Mouse (Mus musculus) hindbrain, embryonic 12.5 days (tissue): ENCODE measurements at regions not wholly inside any gene's neighbourhood (a gene's known extent, or its start where the extent isn't known, plus 50 kb on each side); places are given as distances from the start of the nearest gene placed in this dataset.
"Not testable (repeated sequence)": the region's sequence is repeated elsewhere in the genome, so short reads cannot be mapped to it uniquely, and the experiment has no call there.

ENCODE experiments used
- ATAC-seq: fragments of 200-750 bp; cut with Nextera tagmentation; 2 replicates; pipeline ENCODE4 v1.8.0; 2017; ENCODE audit warnings: moderate TSS enrichment; ENCODE audit not compliant: low FRiP score
- H3K27ac ChIP-seq: fragments of 300-500 bp; sonication (generic); 2 replicates; pipeline ENCODE4 v1.5.1; 2016; ENCODE audit warnings: mild to moderate bottlenecking
- H3K27me3 ChIP-seq: fragments of 300-500 bp; sonication (generic); 2 replicates; pipeline ENCODE4 v1.6.1; 2016; ENCODE audit warnings: mild to moderate bottlenecking
- H3K36me3 ChIP-seq: fragments of 300-500 bp; sonication (generic); 2 replicates; pipeline ENCODE4 v1.6.1; 2016; ENCODE audit warnings: mild to moderate bottlenecking
- H3K4me1 ChIP-seq: fragments of 300-500 bp; sonication (generic); 2 replicates; pipeline ENCODE4 v1.6.1; 2016
- H3K4me2 ChIP-seq: fragments of 300-500 bp; sonication (generic); replicated peaks from 2 replicates; pipeline ENCODE4 v1.6.1; 2016; ENCODE audit warnings: mild to moderate bottlenecking
- H3K4me3 ChIP-seq: fragments of 300-500 bp; sonication (generic); 2 replicates; pipeline ENCODE4 v1.5.1; 2016; ENCODE audit warnings: mild to moderate bottlenecking
- H3K9ac ChIP-seq: fragments of 300-500 bp; sonication (generic); 2 replicates; pipeline ENCODE4 v1.6.1; 2016; ENCODE audit warnings: mild to moderate bottlenecking, moderate library complexity
- H3K9me3 ChIP-seq: fragments of 300-500 bp; sonication (generic); replicated peaks from 2 replicates; pipeline ENCODE4 v1.6.1; 2016; ENCODE audit warnings: mild to moderate bottlenecking
- WGBS: fragments of 180-500 bp; shearing (Covaris S2); methylation state at CpG from one replicate; pipeline ENCODE4 v1.1.7; 2016; 5-methylcytosine and 5-hydroxymethylcytosine counted together

DNA sequence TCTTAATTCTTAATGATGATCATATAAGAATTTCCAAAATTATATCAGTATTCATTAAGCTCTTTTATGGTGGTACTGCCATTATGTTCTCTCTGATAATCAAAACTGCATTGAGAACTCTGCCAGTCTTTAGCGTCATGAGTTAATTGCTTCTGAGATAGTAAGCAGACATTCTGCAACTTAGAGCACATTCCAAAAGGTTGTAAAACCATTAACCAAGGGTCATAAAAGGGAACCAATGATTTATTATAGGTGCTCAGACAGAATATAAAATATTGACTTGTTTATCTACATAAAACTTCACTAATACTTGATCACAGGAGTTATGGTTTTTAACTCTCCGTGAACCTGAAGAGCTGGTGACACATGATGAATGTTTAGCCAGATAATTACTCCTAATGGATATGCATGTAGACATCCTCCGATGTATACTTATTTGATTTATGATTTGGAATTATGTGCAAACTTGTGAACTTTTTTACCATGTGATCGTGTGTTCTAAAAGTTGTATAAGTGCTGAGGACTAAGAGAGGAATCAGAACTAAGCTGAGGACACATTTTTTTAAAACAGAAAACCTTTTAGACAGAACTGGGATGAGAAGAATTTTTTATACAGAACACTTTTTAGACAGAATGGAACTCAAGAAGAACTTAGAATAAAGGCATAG lies 1345.4 kb downstream of the Zfp704 start:
- Histone ChIP-seq H3K36me3 (no peaks in the 10 kb centered on the region), H3K27me3 (no peaks in the 10 kb centered on the region), H3K9me3 (no peaks in the 10 kb centered on the region), H3K4me3 (no peak overlapping the region), H3K4me1 (no peaks in the 10 kb centered on the region), H3K9ac (no peak overlapping the region), H3K27ac (no peak overlapping the region), H3K4me2 (no peak overlapping the region)
- WGBS = 91% methylated on average over 4 of the region's 4 CpGs
- ATAC-seq = no peak

DNA sequence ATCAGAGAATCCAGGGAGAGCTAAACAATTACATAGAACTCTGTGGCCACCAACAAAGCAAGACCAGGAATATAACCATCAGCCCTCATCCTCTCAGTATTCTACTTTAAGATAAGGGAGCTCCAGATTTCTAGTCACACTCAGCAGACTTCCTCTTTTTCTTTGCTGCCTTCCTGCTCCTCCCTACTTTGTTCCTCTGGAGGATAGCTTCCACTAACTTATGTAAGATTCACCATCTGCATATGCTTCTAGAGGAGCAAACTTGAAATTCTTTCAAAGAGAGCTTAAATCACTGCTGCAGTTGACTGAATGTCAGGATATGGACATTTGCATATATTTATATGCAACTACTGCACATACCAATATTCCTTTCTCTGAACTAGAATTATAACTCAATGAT lies 1352.6 kb downstream of the Zfp704 start:
- no peaks in the 10 kb centered on the region for H3K4me1 ChIP-seq
- no peak overlapping the region for H3K9ac ChIP-seq
- no peaks in the 10 kb centered on the region for H3K27me3 ChIP-seq
- H3K36me3 ChIP-seq = no peaks in the 10 kb centered on the region
- ATAC-seq = no peak
- H3K9me3 ChIP-seq = no peaks in the 10 kb centered on the region
- no peak overlapping the region for H3K4me2 ChIP-seq
- no peak overlapping the region for H3K4me3 ChIP-seq
- H3K27ac ChIP-seq = no peak overlapping the region

- no peaks in the 10 kb centered on the region for H3K27me3 ChIP-seq
- H3K27ac ChIP-seq = no peak overlapping the region
- H3K4me2 ChIP-seq = no peak overlapping the region
- 74% methylated on average over 2 of the region's 2 CpGs for WGBS
- H3K9ac ChIP-seq = no peak overlapping the region
- H3K36me3 ChIP-seq = no peaks in the 10 kb centered on the region
- no peaks in the 10 kb centered on the region for H3K9me3 ChIP-seq
- H3K4me1 ChIP-seq = no peaks in the 10 kb centered on the region
- H3K4me3 ChIP-seq = no peak overlapping the region
- ATAC-seq = no peak
Observed at GRCm38 (mm10) chr3:8252311-8252710, 1357.6 kb downstream of the Zfp704 start.

DNA sequence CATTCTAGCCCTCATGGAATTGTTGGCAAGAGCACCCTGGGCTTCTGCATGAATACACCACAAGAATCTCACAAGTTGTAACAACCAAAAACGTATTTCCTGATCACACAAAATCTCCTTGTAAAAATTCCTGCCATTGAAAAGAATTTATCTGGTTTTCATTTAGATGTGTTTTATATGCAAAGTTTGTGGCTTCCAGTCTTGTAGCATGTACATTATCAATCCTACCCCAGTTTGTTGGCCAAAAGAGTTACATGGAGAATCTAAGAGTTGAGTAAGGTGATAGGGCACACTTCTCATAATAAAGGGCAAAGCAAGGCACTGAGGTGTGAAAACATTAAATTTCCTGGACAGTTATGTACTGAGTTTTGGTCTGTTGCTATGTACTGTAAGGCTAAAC lies 1361.0 kb downstream of the Zfp704 start:
- WGBS = 87% methylated on average over 1 of the region's 1 CpGs
- no peaks in the 10 kb centered on the region for H3K27me3 ChIP-seq
- no peak overlapping the region for H3K4me3 ChIP-seq
- H3K9ac ChIP-seq = no peak overlapping the region
- no peak overlapping the region for H3K4me2 ChIP-seq
- no peaks in the 10 kb centered on the region for H3K36me3 ChIP-seq
- no peak overlapping the region for H3K27ac ChIP-seq
- no peak for ATAC-seq
- no peaks in the 10 kb centered on the region for H3K9me3 ChIP-seq
- H3K4me1 ChIP-seq = no peaks in the 10 kb centered on the region

DNA sequence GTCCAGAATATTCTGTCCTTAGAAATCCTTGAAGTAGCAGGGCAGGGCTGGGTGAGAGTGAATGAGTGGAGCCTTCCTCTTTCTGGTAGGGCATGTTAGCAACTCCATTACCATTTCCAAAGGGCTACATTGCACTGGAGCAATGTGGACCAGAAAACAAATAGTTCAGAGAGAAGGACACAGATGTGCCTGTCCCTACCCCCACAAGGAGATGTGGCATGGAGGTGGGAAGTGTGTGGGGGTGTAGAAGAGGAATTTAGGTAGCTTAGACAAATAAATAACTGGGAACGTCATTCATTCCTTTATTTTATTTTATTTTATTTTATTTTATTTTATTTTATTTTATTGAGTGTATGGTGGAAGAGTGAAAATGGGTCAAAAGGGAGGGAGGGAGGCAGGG lies 1364.1 kb downstream of the Zfp704 start:
- not testable (repeated sequence) for H3K4me2 ChIP-seq, H3K4me1 ChIP-seq, H3K9me3 ChIP-seq, ATAC-seq, H3K27me3 ChIP-seq, H3K36me3 ChIP-seq, H3K9ac ChIP-seq, H3K27ac ChIP-seq, H3K4me3 ChIP-seq
- 26% methylated on average over 1 of the region's 1 CpGs for WGBS

DNA sequence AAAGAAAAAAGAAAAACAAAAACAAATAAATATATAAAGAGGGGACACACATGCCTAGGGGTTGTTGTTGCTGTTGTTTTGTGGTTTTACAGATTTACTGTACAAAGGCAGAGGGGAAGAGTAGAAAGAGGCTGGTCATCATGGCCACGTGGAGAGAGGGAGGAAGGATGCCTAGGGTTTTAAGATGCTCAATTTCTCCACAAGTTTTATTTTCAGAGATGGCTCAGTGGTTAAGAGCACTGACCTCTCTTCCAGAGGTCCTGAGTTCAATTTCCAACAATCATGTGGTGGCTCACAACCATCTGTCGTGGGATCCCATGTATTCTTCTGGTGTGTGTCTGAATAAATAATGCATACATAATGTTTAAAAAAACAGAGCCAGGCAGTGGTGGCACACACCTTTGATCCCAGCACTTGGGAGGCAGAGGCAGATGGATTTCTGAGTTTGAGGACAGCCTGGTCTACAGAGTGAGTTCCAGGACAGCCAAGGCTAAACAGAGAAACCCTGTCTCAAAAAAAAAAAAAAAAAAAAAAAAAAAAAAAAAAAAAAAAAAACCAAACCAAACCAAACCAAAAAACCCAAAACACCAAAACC lies 1364.6 kb downstream of the Zfp704 start:
- H3K36me3 ChIP-seq, H3K4me1 ChIP-seq, H3K9me3 ChIP-seq, H3K4me2 ChIP-seq, H3K4me3 ChIP-seq, H3K9ac ChIP-seq, H3K27ac ChIP-seq, ATAC-seq, H3K27me3 ChIP-seq: not testable (repeated sequence)
- WGBS = 77% methylated on average over 2 of the region's 2 CpGs

DNA sequence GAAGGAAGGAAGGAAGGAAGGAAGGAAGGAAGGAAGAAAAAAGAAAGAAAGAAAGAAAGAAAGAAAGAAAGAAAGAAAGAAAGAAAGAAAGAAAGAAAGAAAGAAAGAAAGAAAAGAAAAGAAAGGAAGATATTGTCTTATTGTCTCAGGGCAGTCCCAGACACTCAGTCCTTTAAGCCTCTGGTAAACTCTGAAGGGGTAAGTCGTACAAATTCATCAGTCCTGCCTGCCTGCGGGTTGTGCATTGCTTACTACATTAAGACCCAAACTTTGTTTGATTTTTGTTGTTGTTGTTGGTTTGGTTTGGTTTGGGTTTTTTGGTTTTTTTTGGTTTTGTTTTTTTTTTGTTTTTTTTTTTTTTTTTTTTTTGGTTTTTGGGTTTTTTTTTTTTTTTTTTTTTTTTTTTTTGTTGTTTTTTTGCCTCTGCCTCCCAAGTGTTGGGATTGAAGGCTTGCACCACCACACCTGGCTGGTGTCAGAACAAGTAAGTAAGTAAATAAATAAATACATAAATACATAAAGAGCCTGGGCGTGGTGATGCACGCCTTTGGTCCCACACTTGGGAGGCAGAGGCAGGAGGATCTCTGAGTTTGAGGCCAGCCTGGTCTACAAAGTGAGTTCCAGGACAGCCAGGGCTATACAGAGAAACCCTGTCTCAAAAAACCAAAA lies 1365.2 kb downstream of the Zfp704 start:
- H3K4me2 ChIP-seq, H3K27me3 ChIP-seq, H3K4me3 ChIP-seq, H3K27ac ChIP-seq, H3K9ac ChIP-seq, H3K36me3 ChIP-seq, H3K4me1 ChIP-seq, H3K9me3 ChIP-seq, ATAC-seq: not testable (repeated sequence)
- 89% methylated on average over 4 of the region's 4 CpGs for WGBS

DNA sequence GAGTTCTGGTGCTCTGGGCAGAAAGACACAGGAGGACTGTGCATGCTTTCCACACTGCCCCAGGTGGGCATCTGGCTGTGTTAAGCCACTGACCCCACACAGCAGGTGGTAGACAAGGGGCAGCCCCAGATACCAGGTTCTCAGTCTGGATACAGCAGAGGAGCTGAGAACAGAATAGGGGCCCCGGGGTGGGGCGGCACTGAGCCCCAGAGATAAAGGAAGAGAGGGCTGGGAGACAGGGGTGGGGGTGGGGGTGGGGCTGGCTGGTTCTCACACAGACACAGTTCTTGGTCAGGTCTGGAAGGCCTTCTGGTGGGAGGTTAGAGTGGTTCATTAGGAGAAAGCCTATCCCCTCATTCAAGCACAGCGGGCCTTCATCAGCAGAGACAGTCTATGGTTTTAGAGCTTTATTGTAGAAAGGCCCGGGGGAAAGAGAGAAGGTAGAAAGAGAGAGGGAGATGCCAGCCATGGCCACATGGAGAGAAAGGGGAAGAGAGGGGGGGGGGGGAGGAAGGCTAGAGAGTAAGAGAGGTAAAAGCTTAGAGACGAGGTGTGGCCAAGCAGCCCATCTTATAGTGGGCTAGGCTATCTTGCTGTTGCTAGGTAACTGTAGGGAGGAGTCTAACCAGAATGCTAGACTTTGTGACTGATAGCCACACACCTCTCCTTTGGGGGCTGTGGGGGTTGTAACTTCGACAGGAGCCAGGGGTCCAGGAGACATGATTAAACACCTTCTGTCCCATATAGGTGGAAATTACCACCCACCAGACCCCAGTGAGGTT lies 1403.1 kb downstream of the Zfp704 start:
- no peaks in the 10 kb centered on the region for H3K27me3 ChIP-seq
- H3K27ac ChIP-seq = no peak overlapping the region
- WGBS = 62% methylated on average over 6 of the region's 6 CpGs
- no peaks in the 10 kb centered on the region for H3K36me3 ChIP-seq
- H3K9ac ChIP-seq = no peak overlapping the region
- H3K9me3 ChIP-seq = no peaks in the 10 kb centered on the region
- no peaks in the 10 kb centered on the region for H3K4me1 ChIP-seq
- ATAC-seq = no peak
- H3K4me2 ChIP-seq = no peak overlapping the region
- H3K4me3 ChIP-seq = no peak overlapping the region

- H3K27me3 ChIP-seq = no peaks in the 10 kb centered on the region
- ATAC-seq = no peak
- no peaks in the 10 kb centered on the region for H3K4me1 ChIP-seq
- H3K9ac ChIP-seq = no peak overlapping the region
- H3K4me2 ChIP-seq = no peak overlapping the region
- no peaks in the 10 kb centered on the region for H3K36me3 ChIP-seq
- H3K4me3 ChIP-seq = no peak overlapping the region
- H3K9me3 ChIP-seq = no peaks in the 10 kb centered on the region
- WGBS = 80% methylated on average over 4 of the region's 4 CpGs
- H3K27ac ChIP-seq = no peak overlapping the region
Observed at GRCm38 (mm10) chr3:8163030-8163429, 1446.9 kb downstream of the Zfp704 start.

GRCm38 (mm10) chr3:8161997-8162756 lies 1447.7 kb downstream of the Zfp704 start:
- H3K9ac ChIP-seq = no peak overlapping the region
- H3K4me3 ChIP-seq = no peak overlapping the region
- no peaks in the 10 kb centered on the region for H3K9me3 ChIP-seq
- no peaks in the 10 kb centered on the region for H3K4me1 ChIP-seq
- ATAC-seq = peak; percentile 58; the same call in 1 of the 2 replicates
- H3K27ac ChIP-seq = no peak overlapping the region
- H3K27me3 ChIP-seq = no peaks in the 10 kb centered on the region
- H3K4me2 ChIP-seq = no peak overlapping the region
- H3K36me3 ChIP-seq = no peaks in the 10 kb centered on the region
- 88% methylated on average over 4 of the region's 4 CpGs for WGBS

DNA sequence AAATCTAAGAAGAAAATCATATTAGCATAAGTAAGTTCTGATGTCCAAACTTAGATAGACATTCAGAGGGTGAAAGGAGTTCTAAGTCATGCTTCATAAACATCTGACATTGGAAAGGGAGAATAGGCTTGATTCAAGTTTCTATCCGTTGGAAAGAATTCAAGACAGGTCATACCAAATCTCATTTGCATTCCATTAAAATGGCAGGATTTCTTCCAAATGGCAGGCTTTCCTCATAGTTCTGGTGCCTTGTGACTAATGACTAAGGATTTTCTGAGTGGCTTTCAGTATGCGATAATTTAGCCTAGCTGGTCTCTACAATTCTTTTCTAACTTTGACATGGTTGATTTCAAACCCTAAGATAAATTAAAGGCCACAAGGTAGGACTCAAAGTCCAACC lies 1466.9 kb downstream of the Zfp704 start:
- Histone ChIP-seq H3K27me3 (no peaks in the 10 kb centered on the region), H3K4me3 (no peak overlapping the region), H3K9ac (no peak overlapping the region), H3K27ac (no peak overlapping the region), H3K4me2 (no peak overlapping the region), H3K4me1 (no peaks in the 10 kb centered on the region), H3K9me3 (peaks cover 12% of the 10 kb centered on the region; the same call in 1 of the 2 replicates), H3K36me3 (no peaks in the 10 kb centered on the region)
- no peak for ATAC-seq
- WGBS = 83% methylated on average over 2 of the region's 2 CpGs

- Histone ChIP-seq H3K4me3 (no peak overlapping the region), H3K9ac (no peak overlapping the region)
- WGBS = 95% methylated on average over 3 of the region's 3 CpGs
Observed at GRCm38 (mm10) chr3:8142190-8142589, 1467.7 kb downstream of the Zfp704 start.

More at GRCm38 (mm10) chr3:8142190-8142589, 1467.7 kb downstream of the Zfp704 start:
- Histone ChIP-seq H3K27ac (no peak overlapping the region), H3K9me3 (peaks cover 4% of the 10 kb centered on the region; the same call in 1 of the 2 replicates), H3K4me1 (no peaks in the 10 kb centered on the region), H3K36me3 (no peaks in the 10 kb centered on the region), H3K27me3 (no peaks in the 10 kb centered on the region), H3K4me2 (no peak overlapping the region)
- no peak for ATAC-seq
